Mouse (Mus musculus): ENCODE data around the gene Gm136. TPM values are rescaled to one million over a fixed set of nuclear protein-coding genes. Genes with fewer than 3 reads are reported as not detected.
"Not testable (repeated sequence)": the region's sequence is repeated elsewhere in the genome, so short reads cannot be mapped to it uniquely, and the experiment has no call there.

The Gm136 gene
- polyA plus RNA-seq, 1 experiment from 2014 or later: not detected

- H3K4me1 ChIP-seq: no peaks in the 10 kb centered on the region
- WGBS: 56% methylated on average over 6 of the region's 6 CpGs
- H3K9ac ChIP-seq: no peak overlapping the region
- H3K27me3 ChIP-seq: no peaks in the 10 kb centered on the region
- no peak for ATAC-seq (ENCODE audit: low FRiP score)
- H3K9me3 ChIP-seq: no peaks in the 10 kb centered on the region
- no peak overlapping the region for H3K4me3 ChIP-seq (replicated peaks)
- no peak overlapping the region for H3K4me2 ChIP-seq
- no peaks in the 10 kb centered on the region for H3K36me3 ChIP-seq (replicated peaks)
- H3K27ac ChIP-seq: no peak overlapping the region
Measured at GRCm38 (mm10) chr4:34749236-34749635, 6.8 kb downstream of the Gm136 start.

GRCm38 (mm10) chr4:34734461-34734860 lies 21.6 kb downstream of the Gm136 start:
- WGBS: 74% methylated on average over 3 of the region's 3 CpGs
- H3K9me3 ChIP-seq: no peaks in the 10 kb centered on the region
- H3K9ac ChIP-seq: no peak overlapping the region
- peaks cover 4% of the 10 kb centered on the region for H3K4me1 ChIP-seq
- no peak overlapping the region for H3K27ac ChIP-seq
- no peak for ATAC-seq (ENCODE audit: low FRiP score)
- peaks cover 8% of the 10 kb centered on the region; the same call in 1 of the 2 replicates for H3K27me3 ChIP-seq
- no peak overlapping the region for H3K4me3 ChIP-seq (replicated peaks)
- H3K36me3 ChIP-seq (replicated peaks): no peaks in the 10 kb centered on the region
- H3K4me2 ChIP-seq: no peak overlapping the region

GRCm38 (mm10) chr4:34733415-34733814 lies 22.6 kb downstream of the Gm136 start:
- H3K27ac ChIP-seq; ATAC-seq (ENCODE audit: low FRiP score); H3K9me3 ChIP-seq; H3K4me1 ChIP-seq; H3K36me3 ChIP-seq (replicated peaks); H3K4me3 ChIP-seq (replicated peaks); H3K9ac ChIP-seq; H3K4me2 ChIP-seq; H3K27me3 ChIP-seq: not testable (repeated sequence)
- 24% methylated on average over 2 of the region's 2 CpGs for WGBS

GRCm38 (mm10) chr4:34729851-34730341 lies 26.2 kb downstream of the Gm136 start, which contains the start of gene Cfap206:
Gene Cfap206, minus strand, starts transcription at chr4:34730206.
- Histone ChIP-seq H3K4me3 (replicated peaks) (peak within 1 kb of the TSS; percentile 53), H3K4me1 (peaks cover 5% of the 10 kb centered on the region)

GRCm38 (mm10) chr4:34725710-34726109 lies 30.4 kb downstream of the Gm136 start:
- not testable (repeated sequence) for H3K27ac ChIP-seq; H3K4me2 ChIP-seq; H3K36me3 ChIP-seq (replicated peaks); H3K4me3 ChIP-seq (replicated peaks); H3K9ac ChIP-seq; H3K9me3 ChIP-seq; H3K27me3 ChIP-seq; H3K4me1 ChIP-seq; ATAC-seq (ENCODE audit: low FRiP score)
- 94% methylated on average over 3 of the region's 3 CpGs for WGBS

More at GRCm38 (mm10) chr4:34729851-34730341, 26.2 kb downstream of the Gm136 start, which contains the start of gene Cfap206:
- peak within 1 kb of the TSS; percentile 87 for H3K4me2 ChIP-seq
- under 1% methylated on average over 38 of the region's 38 CpGs for WGBS
- H3K27me3 ChIP-seq: peaks cover 8% of the 10 kb centered on the region; the same call in 1 of the 2 replicates
- H3K27ac ChIP-seq: no peak within 1 kb of the TSS
- H3K36me3 ChIP-seq (replicated peaks): no peaks in the 10 kb centered on the region
- no peaks in the 10 kb centered on the region for H3K9me3 ChIP-seq
- peak within 1 kb of the TSS; percentile 48 for H3K9ac ChIP-seq
- peak; percentile 97 for ATAC-seq (ENCODE audit: low FRiP score)

GRCm38 (mm10) chr4:34724306-34724705 lies 31.8 kb downstream of the Gm136 start:
- H3K27me3 ChIP-seq: no peaks in the 10 kb centered on the region
- H3K4me2 ChIP-seq: no peak overlapping the region
- no peak overlapping the region for H3K9ac ChIP-seq
- no peak overlapping the region for H3K27ac ChIP-seq
- no peak for ATAC-seq (ENCODE audit: low FRiP score)
- no peaks in the 10 kb centered on the region for H3K4me1 ChIP-seq
- H3K4me3 ChIP-seq (replicated peaks): no peak overlapping the region
- peaks cover 9% of the 10 kb centered on the region; the same call in 1 of the 2 replicates for H3K9me3 ChIP-seq
- no peaks in the 10 kb centered on the region for H3K36me3 ChIP-seq (replicated peaks)
- WGBS: 55% methylated on average over 4 of the region's 4 CpGs

- no peak for ATAC-seq (ENCODE audit: low FRiP score)
- H3K4me3 ChIP-seq (replicated peaks): no peak overlapping the region
- 87% methylated on average over 4 of the region's 4 CpGs for WGBS
Measured at GRCm38 (mm10) chr4:34723186-34723585, 32.9 kb downstream of the Gm136 start.

GRCm38 (mm10) chr4:34720127-34720895 lies 35.8 kb downstream of the Gm136 start:
- no peak overlapping the region for H3K4me2 ChIP-seq
- H3K27me3 ChIP-seq: no peaks in the 10 kb centered on the region
- H3K9ac ChIP-seq: no peak overlapping the region
- ATAC-seq (ENCODE audit: low FRiP score): no peak
- H3K36me3 ChIP-seq (replicated peaks): no peaks in the 10 kb centered on the region
- H3K4me1 ChIP-seq: no peaks in the 10 kb centered on the region
- WGBS: 88% methylated on average over 7 of the region's 7 CpGs
- H3K27ac ChIP-seq: no peak overlapping the region
- H3K4me3 ChIP-seq (replicated peaks): no peak overlapping the region
- peaks cover 11% of the 10 kb centered on the region; the same call in 1 of the 2 replicates for H3K9me3 ChIP-seq

More at GRCm38 (mm10) chr4:34723186-34723585, 32.9 kb downstream of the Gm136 start:
- H3K4me1 ChIP-seq: no peaks in the 10 kb centered on the region
- no peaks in the 10 kb centered on the region for H3K36me3 ChIP-seq (replicated peaks)
- no peak overlapping the region for H3K27ac ChIP-seq
- H3K9ac ChIP-seq: no peak overlapping the region
- peaks cover 11% of the 10 kb centered on the region; the same call in 1 of the 2 replicates for H3K9me3 ChIP-seq
- no peaks in the 10 kb centered on the region for H3K27me3 ChIP-seq
- H3K4me2 ChIP-seq: no peak overlapping the region

- no peak overlapping the region for H3K27ac ChIP-seq
- H3K9ac ChIP-seq: no peak overlapping the region
- no peaks in the 10 kb centered on the region for H3K4me1 ChIP-seq
- H3K36me3 ChIP-seq (replicated peaks): no peaks in the 10 kb centered on the region
- no peak overlapping the region for H3K4me2 ChIP-seq
- H3K27me3 ChIP-seq: no peaks in the 10 kb centered on the region
- H3K9me3 ChIP-seq: peaks cover 11% of the 10 kb centered on the region; the same call in 1 of the 2 replicates
- no peak overlapping the region for H3K4me3 ChIP-seq (replicated peaks)
- 96% methylated on average over 12 of the region's 12 CpGs for WGBS
- no peak for ATAC-seq (ENCODE audit: low FRiP score)
Measured at GRCm38 (mm10) chr4:34719421-34719820, 36.6 kb downstream of the Gm136 start.

- no peaks in the 10 kb centered on the region for H3K4me1 ChIP-seq
- no peak overlapping the region for H3K27ac ChIP-seq
- no peaks in the 10 kb centered on the region for H3K27me3 ChIP-seq
- no peak overlapping the region for H3K4me2 ChIP-seq
- no peak for ATAC-seq (ENCODE audit: low FRiP score)
- no peaks in the 10 kb centered on the region for H3K36me3 ChIP-seq (replicated peaks)
- no peak overlapping the region for H3K4me3 ChIP-seq (replicated peaks)
- no peak overlapping the region for H3K9ac ChIP-seq
- WGBS: 97% methylated on average over 1 of the region's 1 CpGs
- peaks cover 7% of the 10 kb centered on the region; the same call in 1 of the 2 replicates for H3K9me3 ChIP-seq
Measured at GRCm38 (mm10) chr4:34715062-34715461, 41.0 kb downstream of the Gm136 start.

- Histone ChIP-seq H3K9me3 (no peaks in the 10 kb centered on the region), H3K4me1 (no peaks in the 10 kb centered on the region), H3K9ac (no peak overlapping the region), H3K4me3 (replicated peaks) (no peak overlapping the region), H3K36me3 (replicated peaks) (no peaks in the 10 kb centered on the region), H3K4me2 (no peak overlapping the region), H3K27ac (no peak overlapping the region), H3K27me3 (no peaks in the 10 kb centered on the region)
- WGBS: 86% methylated on average over 3 of the region's 3 CpGs
- ATAC-seq (ENCODE audit: low FRiP score): no peak
Measured at GRCm38 (mm10) chr4:34708127-34708526, 47.9 kb downstream of the Gm136 start.

GRCm38 (mm10) chr4:34707248-34707647 lies 48.8 kb downstream of the Gm136 start:
- ATAC-seq (ENCODE audit: low FRiP score): no peak
- 74% methylated on average over 3 of the region's 3 CpGs for WGBS

GRCm38 (mm10) chr4:34703029-34703428 lies 53.0 kb downstream of the Gm136 start:
- Histone ChIP-seq H3K27me3 (no peaks in the 10 kb centered on the region), H3K4me1 (no peaks in the 10 kb centered on the region), H3K9me3 (no peaks in the 10 kb centered on the region), H3K4me3 (replicated peaks) (no peak overlapping the region), H3K36me3 (replicated peaks) (no peaks in the 10 kb centered on the region), H3K9ac (no peak overlapping the region), H3K4me2 (no peak overlapping the region), H3K27ac (no peak overlapping the region)
- WGBS: 79% methylated on average over 4 of the region's 4 CpGs
- ATAC-seq (ENCODE audit: low FRiP score): no peak

More at GRCm38 (mm10) chr4:34707248-34707647, 48.8 kb downstream of the Gm136 start:
- H3K4me3 ChIP-seq (replicated peaks): no peak overlapping the region
- no peak overlapping the region for H3K27ac ChIP-seq
- H3K9ac ChIP-seq: no peak overlapping the region
- H3K4me2 ChIP-seq: no peak overlapping the region
- no peaks in the 10 kb centered on the region for H3K9me3 ChIP-seq
- H3K36me3 ChIP-seq (replicated peaks): no peaks in the 10 kb centered on the region
- no peaks in the 10 kb centered on the region for H3K4me1 ChIP-seq
- H3K27me3 ChIP-seq: no peaks in the 10 kb centered on the region
